Mouse (Mus musculus): ENCODE results near the gene Uroc1.

DNA sequence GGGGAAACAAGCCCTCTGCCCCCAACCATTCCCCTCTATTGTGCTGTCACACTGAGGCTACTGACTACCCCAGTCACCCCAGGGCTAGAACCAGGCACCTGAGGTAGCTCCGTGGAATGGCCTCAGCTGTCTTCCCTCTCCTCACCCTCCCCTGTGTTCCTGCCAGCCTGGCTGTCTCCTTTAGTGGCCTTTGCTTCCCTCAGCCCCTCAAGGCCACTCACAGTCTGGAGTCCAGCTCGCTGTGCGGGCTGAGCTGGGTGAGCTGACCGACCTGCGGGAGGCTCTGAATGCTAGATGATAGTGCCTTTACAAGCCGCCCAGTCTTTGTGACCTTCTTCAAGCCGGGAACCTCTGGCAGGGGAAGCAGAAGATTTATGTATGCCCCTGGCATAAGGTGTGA is 78.8 kb downstream of the Uroc1 start:
- no peak for TF ChIP-seq CTCF (IDR thresholded peaks at IDR 0.05; ENCODE audit: control insufficient read depth, insufficient read depth, insufficient replicate concordance, low read depth, low read length)
- TF ChIP-seq POLR2A (IDR thresholded peaks at IDR 0.05; ENCODE audit: control insufficient read depth, low read depth, low read length), result no peak

All from testis, adult 2 months (tissue).